Mouse (Mus musculus) testis, postnatal 14 days (tissue): ENCODE data around the gene Gtpbp3.
"Not testable (repeated sequence)": the region's sequence is repeated elsewhere in the genome, so short reads cannot be mapped to it uniquely, and the experiment has no call there.

ENCODE experiments used
- DNase-seq: peaks from one replicate; pipeline ENCODE4 v3.0.0; 2021; ENCODE audit warnings: low spot score

Gtpbp3 gene

GRCm38 (mm10) chr8:71497881-71498501, 10.1 kb downstream of the Gtpbp3 start:
- no peak for DNase-seq

DNA sequence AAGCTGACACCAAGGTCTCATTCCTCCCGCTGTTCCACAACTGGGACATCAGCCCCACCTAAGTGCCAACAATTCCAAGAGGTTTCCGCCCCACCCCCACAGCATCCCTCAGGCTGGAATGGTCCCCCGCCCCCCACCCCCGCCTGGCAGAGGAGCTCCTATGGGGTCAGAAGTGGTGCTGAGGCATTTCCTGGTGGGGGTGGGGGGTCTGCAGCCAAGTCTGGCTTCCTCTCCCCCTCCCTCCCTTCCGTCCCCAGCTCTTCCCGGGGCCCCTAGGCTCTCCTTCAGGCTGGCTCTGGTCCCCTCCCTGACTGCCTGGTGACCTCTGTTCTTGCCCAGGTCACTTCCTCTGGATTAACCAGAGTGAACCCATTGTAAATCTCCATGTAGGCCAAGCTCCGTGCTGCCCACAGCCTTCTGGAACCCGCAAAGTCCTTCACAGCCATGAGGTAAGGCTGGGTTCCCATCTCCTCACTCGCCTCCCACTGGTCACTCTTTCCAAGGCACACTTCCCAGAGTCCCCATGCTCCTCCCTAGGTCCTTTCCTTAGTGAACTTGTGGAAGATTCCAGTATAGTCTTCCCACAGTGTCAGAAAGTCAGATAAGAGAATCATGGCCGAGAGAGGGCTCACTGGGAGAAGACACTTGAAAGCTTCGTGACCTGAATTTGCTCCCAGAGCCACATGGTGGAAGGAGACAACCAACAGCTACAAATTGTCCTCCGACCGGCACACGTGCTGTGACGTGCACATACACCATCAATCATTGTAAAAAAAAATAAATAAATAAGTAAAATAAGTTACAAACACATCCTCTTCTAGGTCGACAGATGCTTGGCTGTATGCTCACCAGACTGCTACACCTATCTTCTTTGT, 11.2 kb downstream of the Gtpbp3 start:
- no peak for DNase-seq

GRCm38 (mm10) chr8:71504349-71504748, 16.4 kb downstream of the Gtpbp3 start:
- no peak for DNase-seq

- DNase-seq = no peak
Observed at GRCm38 (mm10) chr8:71505326-71505725, 17.4 kb downstream of the Gtpbp3 start.

- no peak for DNase-seq
Observed at GRCm38 (mm10) chr8:71505979-71506378, 18.1 kb downstream of the Gtpbp3 start.

GRCm38 (mm10) chr8:71507589-71508104, 19.7 kb downstream of the Gtpbp3 start:
- DNase-seq = peak; percentile 72

DNA sequence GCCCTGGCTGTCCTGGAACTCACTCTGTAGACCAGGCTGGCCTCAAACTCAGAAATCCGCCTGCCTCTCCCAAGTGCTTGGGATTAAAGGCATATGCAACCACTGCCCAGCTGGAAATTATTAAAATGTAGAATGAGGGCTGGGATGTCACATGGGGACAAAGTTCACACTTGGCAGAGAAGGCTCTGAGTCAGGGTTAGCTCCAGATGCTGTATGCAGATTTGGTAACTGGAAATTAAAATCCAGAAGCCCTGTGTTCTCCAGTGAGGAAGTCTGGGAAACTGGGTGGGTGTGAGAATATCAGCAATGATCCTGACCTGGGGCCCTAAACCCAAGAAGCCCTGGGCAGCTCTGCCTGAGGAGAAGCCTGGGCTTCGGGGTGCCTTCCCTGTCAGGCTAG, 21.4 kb downstream of the Gtpbp3 start:
- no peak for DNase-seq

GRCm38 (mm10) chr8:71511644-71512043, 23.7 kb downstream of the Gtpbp3 start, which contains the start of gene Plvap:
Plvap (minus strand) TSS chr8:71511752.
- no peak for DNase-seq

- DNase-seq = no peak
Observed at GRCm38 (mm10) chr8:71513018-71513754, 25.3 kb downstream of the Gtpbp3 start.

- DNase-seq = no peak
Observed at GRCm38 (mm10) chr8:71515043-71515442, 27.1 kb downstream of the Gtpbp3 start.

- DNase-seq = no peak
Observed at GRCm38 (mm10) chr8:71516786-71517185, 28.9 kb downstream of the Gtpbp3 start.

GRCm38 (mm10) chr8:71519037-71519825, 31.3 kb downstream of the Gtpbp3 start:
- not testable (repeated sequence) for DNase-seq

GRCm38 (mm10) chr8:71521634-71522033, 33.7 kb downstream of the Gtpbp3 start:
- peak; percentile 87 for DNase-seq

DNA sequence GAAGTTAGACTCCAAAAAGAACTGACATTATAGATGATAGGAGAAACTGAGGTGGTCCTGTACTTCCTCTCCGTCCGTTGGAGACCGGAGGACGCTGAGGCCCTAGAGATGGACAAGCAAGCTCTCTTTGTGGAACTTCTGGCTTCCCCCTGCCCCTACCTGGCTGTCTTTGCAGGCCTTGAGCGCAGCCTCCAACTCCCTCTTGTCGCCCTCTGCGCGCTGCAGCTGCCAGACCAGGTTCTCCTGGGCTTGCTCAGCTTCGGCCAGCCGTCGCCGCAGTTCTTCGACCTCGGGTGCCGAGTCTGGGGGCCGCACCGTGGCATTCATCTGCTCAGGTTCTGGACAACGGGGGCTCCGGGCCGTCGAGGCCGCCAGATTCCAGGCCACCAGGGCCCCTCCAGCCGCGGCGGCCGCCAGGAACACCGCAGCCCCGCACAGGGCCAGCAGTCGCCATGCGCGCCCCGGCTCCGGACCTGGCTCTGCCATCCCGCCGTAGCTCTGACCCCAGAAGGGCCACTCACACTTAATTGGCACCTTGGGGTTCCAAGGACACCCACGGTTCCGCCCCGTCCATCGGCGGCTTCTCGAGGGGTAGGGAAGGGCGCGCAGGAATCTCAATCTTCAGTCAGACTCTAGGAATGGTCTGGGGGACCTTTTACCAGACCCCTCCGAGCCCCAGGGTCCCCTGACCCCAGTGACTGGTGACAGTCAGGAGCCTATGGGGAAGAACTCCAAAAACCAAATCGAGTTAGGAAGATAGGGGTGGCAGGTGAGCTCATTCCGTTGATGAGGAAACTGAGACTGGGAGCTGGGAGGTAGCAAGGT, 37.5 kb downstream of the Gtpbp3 start, which contains the start of gene Ccdc194:
Gene Ccdc194 (minus strand): TSS at position 486 of the 825 bp plus-strand sequence.
- DNase-seq = no peak

DNA sequence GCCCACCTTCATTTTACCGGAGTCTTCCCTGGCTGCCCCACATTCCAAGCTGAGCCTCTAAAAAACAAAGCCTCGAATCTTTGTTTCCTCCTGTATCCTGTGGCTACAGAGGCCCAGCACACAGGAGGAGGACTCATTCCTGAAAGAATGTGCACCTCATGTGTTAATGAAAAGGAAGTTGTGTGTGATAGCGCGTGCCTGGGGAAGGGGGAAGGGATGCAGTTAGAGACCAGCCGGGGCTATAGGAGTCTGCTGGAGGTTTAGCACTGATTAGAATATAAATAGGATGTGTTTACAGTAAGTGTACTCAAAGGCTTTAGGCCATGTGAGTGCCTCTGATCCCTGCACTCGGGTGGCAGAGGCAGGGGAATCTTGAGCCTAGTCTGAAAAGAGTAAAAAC, 38.4 kb downstream of the Gtpbp3 start:
- no peak for DNase-seq

DNA sequence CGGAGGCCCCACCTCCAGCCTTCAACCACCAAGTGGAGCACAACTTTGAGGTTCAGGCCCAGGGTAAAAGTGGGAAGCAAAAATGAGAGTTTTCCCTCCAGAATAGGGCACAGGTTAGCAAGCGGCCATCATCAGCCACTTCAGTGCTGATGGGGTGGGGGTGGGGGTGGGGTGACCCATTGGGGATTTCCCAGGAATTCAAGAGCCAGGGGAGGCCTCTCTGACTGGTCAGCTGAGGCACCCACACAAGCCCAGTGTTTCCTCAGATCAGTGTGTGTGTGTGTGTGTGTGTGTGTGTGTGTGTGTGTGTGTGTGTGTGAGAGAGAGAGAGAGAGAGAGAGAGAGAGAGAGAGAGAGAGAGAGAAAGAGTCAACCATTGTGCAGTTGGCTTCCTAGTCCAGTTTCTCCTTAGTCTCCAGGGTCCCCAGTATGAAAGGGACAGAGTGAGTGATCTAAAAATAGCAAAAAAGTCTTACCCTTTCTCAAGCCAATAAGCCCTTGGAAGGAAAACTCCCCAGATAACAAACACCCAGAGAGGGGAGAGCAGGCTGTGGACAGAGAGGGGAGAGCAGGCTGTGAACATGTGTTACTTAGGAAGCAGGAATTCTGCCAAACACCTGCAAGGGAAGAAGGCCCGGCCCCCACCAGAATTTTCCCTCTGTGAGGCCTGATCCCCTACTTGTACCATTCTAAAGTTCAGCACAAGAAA, 39.4 kb downstream of the Gtpbp3 start:
- DNase-seq = no peak

- DNase-seq = no peak
Observed at GRCm38 (mm10) chr8:71528362-71529073, 40.6 kb downstream of the Gtpbp3 start.

- not testable (repeated sequence) for DNase-seq
Observed at GRCm38 (mm10) chr8:71530735-71531467, 43.0 kb downstream of the Gtpbp3 start.
